Mouse (Mus musculus): ENCODE measurements around the gene Fmnl3.

GRCm38 (mm10) chr15:99384071-99384470, 13.8 kb upstream of the Fmnl3 start:
- TF ChIP-seq CTCF (conservative IDR thresholded peaks at IDR 0.05; ENCODE audit: low read length) = no peak
- no peak for TF ChIP-seq NANOG (IDR thresholded peaks at IDR 0.05; ENCODE audit: borderline replicate concordance, low read length)
- no peak for TF ChIP-seq POU5F1 (IDR thresholded peaks at IDR 0.05; ENCODE audit: borderline replicate concordance, low read length)
